Mouse (Mus musculus) effector memory CD4-positive, alpha-beta T cell, adult 5 months (primary cell): ENCODE results near the gene 1700093K21Rik. TPM values are rescaled to one million over a fixed set of nuclear protein-coding genes. Genes with fewer than 3 reads are reported as not detected.

Source experiments
- polyA plus RNA-seq: library from polyadenylated mRNA; unstranded; fragments of 100-300 nt; shearing (Covaris generic); gene quantifications from one replicate; pipeline ENCODE4 v1.2.1, GENCODE M21; 2017

The 1700093K21Rik gene
- polyA plus RNA-seq, result not detected

GRCm38 (mm10) chr11:23520473-23521205 lies at the start of gene 1700093K21Rik:
1700093K21Rik (minus strand) TSS chr11:23521155.

GRCm38 (mm10) chr11:23497718-23498509 lies 23.0 kb downstream of the 1700093K21Rik start, which contains the start of gene Ahsa2:
Ahsa2 (minus strand) TSS chr11:23498030.

Other genes starting within 250 kb of the 1700093K21Rik start
- 11.1 TPM for gene Usp34, start 214.3 kb downstream of the 1700093K21Rik start, polyA plus RNA-seq
- 109 TPM for gene Ahsa2, start 23.1 kb downstream of the 1700093K21Rik start, polyA plus RNA-seq
- 9.2 TPM for gene 0610010F05Rik, start 112.5 kb upstream of the 1700093K21Rik start, polyA plus RNA-seq
- gene Pus10, start 144.5 kb upstream of the 1700093K21Rik start, polyA plus RNA-seq, result 18.1 TPM
- gene Pex13, start 144.8 kb upstream of the 1700093K21Rik start, polyA plus RNA-seq, result 33.5 TPM
- gene Rel, start 249.8 kb upstream of the 1700093K21Rik start, polyA plus RNA-seq, result 128 TPM